Mouse (Mus musculus): ENCODE measurements around the gene Hdgfl2. TPM values are rescaled to one million over a fixed set of nuclear protein-coding genes. Genes with fewer than 3 reads are reported as not detected.
"Not testable (repeated sequence)": the region's sequence is repeated elsewhere in the genome, so short reads cannot be mapped to it uniquely, and the experiment has no call there.

Gene Hdgfl2
- total and polyA plus RNA-seq, 3 experiments: 31.1 to 174 (median 76.0) TPM

- no peaks in the 10 kb centered on the region for H3K9me3 ChIP-seq (replicated peaks)
- no peak for TF ChIP-seq GATA1 (IDR thresholded peaks at IDR 0.05; ENCODE audit: borderline replicate concordance, low read length)
- TF ChIP-seq TAL1 (conservative IDR thresholded peaks at IDR 0.05; ENCODE audit: low read depth, low read length): no peak
- TF ChIP-seq CTCF (IDR thresholded peaks at IDR 0.05; ENCODE audit: low read depth, low read length): no peak
- TF ChIP-seq GATA2 (IDR thresholded peaks at IDR 0.05; ENCODE audit: borderline replicate concordance, low read depth, low read length): no peak
- TF ChIP-seq POLR2AphosphoS5 (IDR thresholded peaks at IDR 0.05; ENCODE audit: insufficient replicate concordance, low read depth, low read length): no peak
- no peaks in the 10 kb centered on the region for H3K27me3 ChIP-seq (ENCODE audit: insufficient read depth, low read length)
- DNase-seq (ENCODE audit: low spot score): no peak
- peaks cover 33% of the 10 kb centered on the region for H3K4me1 ChIP-seq (ENCODE audit: insufficient read depth, low read depth, low read length)
- no peak overlapping the region for H3K4me3 ChIP-seq (ENCODE audit: low read depth, low read length)
- peaks cover 77% of the 10 kb centered on the region for H3K36me3 ChIP-seq (replicated peaks)
- no peak for ATAC-seq (ENCODE audit: extremely low read depth, insufficient number of reproducible peaks, low FRiP score, poor library complexity, severe bottlenecking)
Observed at GRCm38 (mm10) chr17:56071126-56071525, 8.3 kb upstream of the Hdgfl2 start.

- DNase-seq (ENCODE audit: low spot score) (no peak), ATAC-seq (ENCODE audit: extremely low read depth, insufficient number of reproducible peaks, low FRiP score, poor library complexity, severe bottlenecking) (no peak)
- TF ChIP-seq TAL1 (conservative IDR thresholded peaks at IDR 0.05; ENCODE audit: low read depth, low read length) (no peak), POLR2AphosphoS5 (IDR thresholded peaks at IDR 0.05; ENCODE audit: insufficient replicate concordance, low read depth, low read length) (peak; percentile 61; the same call in 1 of the 2 replicates)
- peaks cover 66% of the 10 kb centered on the region for H3K36me3 ChIP-seq (replicated peaks)
- H3K9me3 ChIP-seq (replicated peaks): no peaks in the 10 kb centered on the region
- no peak overlapping the region for H3K4me3 ChIP-seq (ENCODE audit: low read depth, low read length)
- peaks cover 33% of the 10 kb centered on the region for H3K4me1 ChIP-seq (ENCODE audit: insufficient read depth, low read depth, low read length)
- H3K27me3 ChIP-seq (ENCODE audit: insufficient read depth, low read length): no peaks in the 10 kb centered on the region
Observed at GRCm38 (mm10) chr17:56072243-56072642, 7.2 kb upstream of the Hdgfl2 start.

- DNase-seq (ENCODE audit: low spot score): peak; percentile 82
- peaks cover 42% of the 10 kb centered on the region for H3K4me1 ChIP-seq (ENCODE audit: insufficient read depth, low read depth, low read length)
Observed at GRCm38 (mm10) chr17:56074097-56074826, 5.2 kb upstream of the Hdgfl2 start.

GRCm38 (mm10) chr17:56074827-56075208 is 4.6 kb upstream of the Hdgfl2 start, which contains the start of gene Ubxn6:
Gene Ubxn6 (minus strand): TSS chr17:56075028.
- TF ChIP-seq GATA2 (IDR thresholded peaks at IDR 0.05; ENCODE audit: borderline replicate concordance, low read depth, low read length): no peak
- no peak for TF ChIP-seq TAL1 (conservative IDR thresholded peaks at IDR 0.05; ENCODE audit: low read depth, low read length)
- no peak for TF ChIP-seq POLR2AphosphoS5 (IDR thresholded peaks at IDR 0.05; ENCODE audit: insufficient replicate concordance, low read depth, low read length)
- no peak for TF ChIP-seq GATA1 (IDR thresholded peaks at IDR 0.05; ENCODE audit: borderline replicate concordance, low read length)
- TF ChIP-seq CTCF (IDR thresholded peaks at IDR 0.05; ENCODE audit: low read depth, low read length): no peak
- ATAC-seq (ENCODE audit: extremely low read depth, insufficient number of reproducible peaks, low FRiP score, poor library complexity, severe bottlenecking) (0 out of 2 replicates have a peak, but pooled peaks have one; percentile 5), DNase-seq (ENCODE audit: low spot score) (peak; percentile 88)
- H3K4me3 ChIP-seq (ENCODE audit: low read depth, low read length): peak within 1 kb of the TSS; percentile 75
- peaks cover 39% of the 10 kb centered on the region for H3K4me1 ChIP-seq (ENCODE audit: insufficient read depth, low read depth, low read length)
- H3K36me3 ChIP-seq (replicated peaks): peaks cover 40% of the 10 kb centered on the region
- no peaks in the 10 kb centered on the region for H3K27me3 ChIP-seq (ENCODE audit: insufficient read depth, low read length)
- H3K9me3 ChIP-seq (replicated peaks): no peaks in the 10 kb centered on the region

More at GRCm38 (mm10) chr17:56074097-56074826, 5.2 kb upstream of the Hdgfl2 start:
- H3K4me3 ChIP-seq (ENCODE audit: low read depth, low read length): peak overlapping the region; percentile 75
- H3K27me3 ChIP-seq (ENCODE audit: insufficient read depth, low read length): no peaks in the 10 kb centered on the region
- TF ChIP-seq CTCF (IDR thresholded peaks at IDR 0.05; ENCODE audit: low read depth, low read length) (no peak), GATA1 (IDR thresholded peaks at IDR 0.05; ENCODE audit: borderline replicate concordance, low read length) (no peak), TAL1 (conservative IDR thresholded peaks at IDR 0.05; ENCODE audit: low read depth, low read length) (no peak), GATA2 (IDR thresholded peaks at IDR 0.05; ENCODE audit: borderline replicate concordance, low read depth, low read length) (no peak), POLR2AphosphoS5 (IDR thresholded peaks at IDR 0.05; ENCODE audit: insufficient replicate concordance, low read depth, low read length) (no peak)
- H3K36me3 ChIP-seq (replicated peaks): peaks cover 46% of the 10 kb centered on the region
- peak; percentile 12; the same call in 1 of the 2 replicates for ATAC-seq (ENCODE audit: extremely low read depth, insufficient number of reproducible peaks, low FRiP score, poor library complexity, severe bottlenecking)
- no peaks in the 10 kb centered on the region for H3K9me3 ChIP-seq (replicated peaks)

DNA sequence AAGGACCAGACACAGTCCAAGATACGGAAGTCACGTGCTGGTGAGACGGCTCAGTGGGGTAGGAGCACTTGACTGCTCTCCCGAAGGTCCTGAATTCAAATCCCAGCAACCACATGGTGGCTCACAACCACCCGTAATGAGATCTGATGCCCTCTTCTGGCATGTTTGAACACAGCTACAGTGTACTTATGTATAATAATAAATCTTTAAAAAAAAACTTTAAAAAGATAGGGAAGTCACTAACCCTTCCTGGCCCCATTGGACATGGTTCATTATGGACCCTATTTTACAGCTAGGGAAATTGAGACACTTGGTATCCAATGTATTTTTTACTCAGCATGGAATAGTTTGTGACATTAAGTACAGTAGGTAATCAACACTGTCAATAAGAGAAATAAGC is 1.9 kb upstream of the Hdgfl2 start:
- DNase-seq (ENCODE audit: low spot score) (no peak), ATAC-seq (ENCODE audit: extremely low read depth, insufficient number of reproducible peaks, low FRiP score, poor library complexity, severe bottlenecking) (no peak)
- Histone ChIP-seq H3K9me3 (replicated peaks) (no peaks in the 10 kb centered on the region), H3K4me1 (ENCODE audit: insufficient read depth, low read depth, low read length) (peaks cover 62% of the 10 kb centered on the region), H3K36me3 (replicated peaks) (peaks cover 32% of the 10 kb centered on the region), H3K4me3 (ENCODE audit: low read depth, low read length) (no peak overlapping the region), H3K27me3 (ENCODE audit: insufficient read depth, low read length) (no peaks in the 10 kb centered on the region)
- no peak for TF ChIP-seq GATA1 (IDR thresholded peaks at IDR 0.05; ENCODE audit: borderline replicate concordance, low read length)
- no peak for TF ChIP-seq POLR2AphosphoS5 (IDR thresholded peaks at IDR 0.05; ENCODE audit: insufficient replicate concordance, low read depth, low read length)
- TF ChIP-seq CTCF (IDR thresholded peaks at IDR 0.05; ENCODE audit: low read depth, low read length): no peak
- TF ChIP-seq TAL1 (conservative IDR thresholded peaks at IDR 0.05; ENCODE audit: low read depth, low read length): no peak
- TF ChIP-seq GATA2 (IDR thresholded peaks at IDR 0.05; ENCODE audit: borderline replicate concordance, low read depth, low read length): no peak

DNA sequence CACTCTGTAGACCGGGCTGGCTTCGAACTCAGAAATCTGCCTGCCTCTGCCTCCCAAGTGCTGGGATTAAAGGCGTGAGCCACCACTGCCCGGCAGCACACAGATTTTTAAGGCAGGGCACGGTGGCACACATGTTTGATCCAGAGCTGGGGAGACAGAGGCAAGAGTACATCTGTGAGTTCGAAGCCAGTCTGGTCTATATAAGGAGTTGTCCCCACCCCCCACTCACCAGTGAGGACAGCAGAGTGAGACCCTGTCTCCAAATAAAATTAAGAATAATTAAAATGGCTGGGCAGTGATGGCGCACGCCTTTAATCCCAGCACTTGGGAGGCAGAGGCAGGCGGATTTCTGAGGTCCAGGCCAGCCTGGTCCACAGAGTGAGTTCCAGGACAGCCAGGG is 1.1 kb upstream of the Hdgfl2 start:
- Histone ChIP-seq H3K4me1 (ENCODE audit: insufficient read depth, low read depth, low read length) (peaks cover 57% of the 10 kb centered on the region), H3K4me3 (ENCODE audit: low read depth, low read length) (peak overlapping the region; percentile 80), H3K36me3 (replicated peaks) (peaks cover 33% of the 10 kb centered on the region)
- not testable (repeated sequence) for DNase-seq (ENCODE audit: low spot score); H3K27me3 ChIP-seq (ENCODE audit: insufficient read depth, low read length); H3K9me3 ChIP-seq (replicated peaks); ATAC-seq (ENCODE audit: extremely low read depth, insufficient number of reproducible peaks, low FRiP score, poor library complexity, severe bottlenecking)

All from G1E (cell line).